Mouse (Mus musculus) kidney, embryonic 14.5 days (tissue): ENCODE data around the gene Orm2. TPM values are rescaled to one million over a fixed set of nuclear protein-coding genes. Genes with fewer than 3 reads are reported as not detected.

Source experiments
- ATAC-seq: fragments of 200-750 bp; cut with Nextera tagmentation; 2 replicates; pipeline ENCODE4 v1.8.0; 2017; ENCODE audit warnings: moderate number of reproducible peaks, mild to moderate bottlenecking, moderate TSS enrichment, moderate library complexity; ENCODE audit not compliant: low FRiP score, low TSS enrichment
- H3K27ac ChIP-seq: fragments of 300-500 bp; sonication (generic); 2 replicates; pipeline ENCODE4 v1.5.1; 2014; ENCODE audit warnings: low read depth, mild to moderate bottlenecking, low read length, moderate library complexity, mixed read lengths
- H3K27me3 ChIP-seq: fragments of 300-500 bp; sonication (generic); 2 replicates; pipeline ENCODE4 v1.6.1; 2014; ENCODE audit warnings: mild to moderate bottlenecking, low read length; ENCODE audit not compliant: control insufficient read depth, insufficient read depth
- H3K36me3 ChIP-seq: fragments of 300-500 bp; sonication (generic); 2 replicates; pipeline ENCODE4 v1.6.1; 2014; ENCODE audit warnings: low read length, mixed read lengths; ENCODE audit not compliant: control insufficient read depth, insufficient read depth
- H3K4me1 ChIP-seq: fragments of 300-500 bp; sonication (generic); 2 replicates; pipeline ENCODE4 v1.6.1; 2014; ENCODE audit warnings: low read length, mixed read lengths; ENCODE audit not compliant: control insufficient read depth, insufficient read depth
- H3K4me2 ChIP-seq: fragments of 300-500 bp; sonication (generic); replicated peaks from 2 replicates; pipeline ENCODE4 v1.6.1; 2014; ENCODE audit warnings: low read depth, mild to moderate bottlenecking, low read length
- H3K4me3 ChIP-seq: fragments of 300-500 bp; sonication (generic); 2 replicates; pipeline ENCODE4 v1.5.1; 2014; ENCODE audit warnings: mild to moderate bottlenecking, low read length
- H3K9ac ChIP-seq: fragments of 300-500 bp; sonication (generic); 2 replicates; pipeline ENCODE4 v1.6.1; 2014; ENCODE audit warnings: low read depth, mild to moderate bottlenecking, low read length, moderate library complexity
- H3K9me3 ChIP-seq: fragments of 300-500 bp; sonication (generic); 2 replicates; pipeline ENCODE4 v1.6.1; 2016; ENCODE audit warnings: low read length; ENCODE audit not compliant: control insufficient read depth
- WGBS: fragments of 180-500 bp; shearing (Covaris S2); extraction: QIAGEN DNeasy Blood & Tissue Kit; methylation state at CpG from one replicate; pipeline ENCODE4 v1.1.7; 2014; 5-methylcytosine and 5-hydroxymethylcytosine counted together
- polyA plus RNA-seq: library from polyadenylated mRNA; unstranded; fragments of >200 nt; fragmentation: Nextera tagmentation; extraction: Ambion mirVana; gene quantifications from 2 replicates; pipeline ENCODE4 v1.2.1, GENCODE M21; 2014

The Orm2 gene
- polyA plus RNA-seq, 1 experiment from 2014 or later: not detected

DNA sequence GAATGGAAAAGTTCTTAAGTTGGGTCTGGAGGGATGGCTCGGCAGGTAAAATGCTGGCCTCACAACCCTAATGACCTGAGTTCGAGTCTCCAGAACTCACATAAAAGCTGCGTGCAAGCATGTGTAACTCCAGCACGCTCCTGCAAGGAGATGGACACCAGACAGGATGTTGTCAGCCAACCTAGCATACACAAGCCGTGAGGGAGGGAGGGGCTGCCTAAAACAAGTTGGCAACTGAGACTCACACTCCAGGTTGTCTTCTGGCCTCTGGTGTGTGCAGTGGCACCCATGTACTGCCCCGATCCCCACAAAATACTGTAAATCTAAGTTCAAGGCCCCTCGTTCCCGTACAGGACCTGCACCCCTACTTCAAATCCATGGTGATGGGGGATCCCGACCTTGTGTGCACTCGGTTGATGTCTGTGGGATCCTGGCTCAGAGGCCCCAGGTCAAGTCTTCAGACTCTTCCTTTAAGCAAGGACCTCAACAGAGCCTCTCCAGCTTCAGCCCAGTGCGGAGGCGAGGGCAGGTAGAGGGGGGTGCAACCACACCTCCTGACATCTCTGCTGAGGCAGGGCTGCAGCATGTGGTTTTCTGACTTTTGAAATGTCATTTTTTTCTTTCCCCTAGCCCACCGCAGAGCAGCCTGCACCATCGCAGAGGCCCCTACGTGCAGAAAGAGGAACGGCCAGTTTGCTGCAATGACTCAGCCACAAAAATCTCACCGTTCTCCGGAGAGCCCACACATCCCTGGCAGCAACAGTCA lies 38.5 kb downstream of the Orm2 start:
- Histone ChIP-seq H3K36me3 (peaks cover 4% of the 10 kb centered on the region; the same call in 1 of the 2 replicates), H3K9me3 (no peaks in the 10 kb centered on the region), H3K9ac (no peak overlapping the region), H3K27ac (no peak overlapping the region), H3K27me3 (no peaks in the 10 kb centered on the region), H3K4me2 (no peak overlapping the region), H3K4me3 (no peak overlapping the region), H3K4me1 (peaks cover 42% of the 10 kb centered on the region)
- ATAC-seq: no peak
- WGBS: 89% methylated on average over 18 of the region's 18 CpGs

DNA sequence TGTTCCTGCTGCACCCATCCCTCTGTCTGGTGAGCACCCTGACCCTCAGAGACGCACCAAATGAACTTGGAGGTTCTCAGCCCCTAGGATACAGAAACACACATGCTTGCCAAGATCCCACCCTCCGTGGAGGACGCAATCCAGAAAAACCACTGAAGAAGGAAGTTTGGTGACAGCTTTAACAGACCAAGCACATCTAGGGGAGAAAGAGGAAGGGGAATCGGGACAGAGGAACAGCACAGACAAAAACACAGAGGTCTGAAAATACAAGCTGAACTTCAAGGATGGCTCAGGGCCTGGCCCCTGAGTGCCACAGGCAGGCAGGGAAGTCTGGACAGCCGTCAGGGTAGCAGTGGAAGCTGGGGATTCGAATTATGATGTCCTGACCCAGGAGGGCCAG lies 39.4 kb downstream of the Orm2 start:
- ATAC-seq: no peak
- no peak overlapping the region for H3K9ac ChIP-seq
- 77% methylated on average over 6 of the region's 6 CpGs for WGBS
- H3K36me3 ChIP-seq: peaks cover 4% of the 10 kb centered on the region; the same call in 1 of the 2 replicates
- peaks cover 42% of the 10 kb centered on the region for H3K4me1 ChIP-seq
- no peak overlapping the region for H3K27ac ChIP-seq
- no peak overlapping the region for H3K4me2 ChIP-seq
- H3K27me3 ChIP-seq: no peaks in the 10 kb centered on the region
- no peak overlapping the region for H3K4me3 ChIP-seq
- no peaks in the 10 kb centered on the region for H3K9me3 ChIP-seq

- Histone ChIP-seq H3K9ac (no peak overlapping the region), H3K27ac (peak overlapping the region; percentile 88; the same call in 1 of the 2 replicates), H3K4me2 (peak overlapping the region; percentile 62), H3K4me3 (peak overlapping the region; percentile 36; the same call in 1 of the 2 replicates), H3K9me3 (no peaks in the 10 kb centered on the region), H3K27me3 (no peaks in the 10 kb centered on the region), H3K36me3 (peaks cover 4% of the 10 kb centered on the region; the same call in 1 of the 2 replicates), H3K4me1 (peaks cover 42% of the 10 kb centered on the region)
- no peak for ATAC-seq
- 82% methylated on average over 10 of the region's 10 CpGs for WGBS
Observed at GRCm38 (mm10) chr4:63402056-63402455, 39.8 kb downstream of the Orm2 start.

DNA sequence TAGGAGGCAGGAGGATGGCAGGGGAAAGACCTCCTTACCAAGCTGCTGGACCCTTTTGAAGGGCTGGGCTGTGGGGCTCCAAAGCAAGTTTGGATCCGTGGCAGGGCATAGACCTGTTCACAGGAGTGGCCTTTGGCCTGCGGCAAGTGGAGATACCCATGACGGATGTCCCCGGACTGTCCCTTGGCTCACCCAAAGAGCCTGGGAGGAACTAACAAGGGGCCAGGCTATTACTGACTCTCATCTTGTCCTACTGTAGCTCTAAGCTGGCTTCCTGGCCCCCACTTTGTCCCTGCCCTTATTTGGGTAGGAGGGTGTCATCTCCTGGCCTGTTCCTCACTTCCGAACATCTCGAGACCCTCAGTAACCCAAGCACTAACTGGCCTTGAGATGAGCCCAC lies 40.3 kb downstream of the Orm2 start:
- Histone ChIP-seq H3K4me1 (peaks cover 42% of the 10 kb centered on the region), H3K9ac (peak overlapping the region; percentile 54), H3K4me3 (peak overlapping the region; percentile 36), H3K4me2 (peak overlapping the region; percentile 62), H3K27me3 (no peaks in the 10 kb centered on the region), H3K36me3 (no peaks in the 10 kb centered on the region), H3K27ac (peak overlapping the region; percentile 88), H3K9me3 (no peaks in the 10 kb centered on the region)
- 33% methylated on average over 6 of the region's 6 CpGs for WGBS
- ATAC-seq: peak; percentile 3; the same call in 1 of the 2 replicates

GRCm38 (mm10) chr4:63403040-63403959 lies 41.1 kb downstream of the Orm2 start, which contains the start of gene Akna:
Gene Akna (minus strand): TSS chr4:63403354.
- peaks cover 44% of the 10 kb centered on the region for H3K4me1 ChIP-seq
- H3K9ac ChIP-seq: peak within 1 kb of the TSS; percentile 54
- H3K27ac ChIP-seq: peak within 1 kb of the TSS; percentile 88
- whole genome bisulfite sequencing: 9% methylated on average over 17 of the region's 17 CpGs
- H3K4me2 ChIP-seq: peak within 1 kb of the TSS; percentile 62
- no peaks in the 10 kb centered on the region for H3K36me3 ChIP-seq
- H3K9me3 ChIP-seq: no peaks in the 10 kb centered on the region
- H3K4me3 ChIP-seq: peak within 1 kb of the TSS; percentile 36
- peak; percentile 90 for ATAC-seq
- H3K27me3 ChIP-seq: no peaks in the 10 kb centered on the region

DNA sequence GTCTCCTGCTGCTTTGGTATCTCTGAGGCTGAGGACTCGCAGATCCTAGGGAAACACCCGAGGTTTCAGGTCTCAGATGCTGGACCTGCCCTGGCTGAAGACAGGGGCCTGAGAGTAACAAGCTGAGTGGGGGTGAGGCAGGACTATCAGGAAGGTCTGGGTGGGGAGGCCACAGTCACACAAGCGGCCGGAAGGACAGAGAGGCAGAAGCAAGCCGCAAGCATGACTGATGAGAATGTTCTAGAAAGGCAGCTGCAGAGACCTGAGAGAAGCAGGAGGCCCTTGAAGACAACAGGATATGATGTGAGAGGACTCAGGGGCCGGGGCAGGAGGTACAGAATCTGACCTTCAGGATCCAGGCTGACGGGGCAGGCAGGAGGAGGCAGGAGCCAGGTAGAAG lies 42.0 kb downstream of the Orm2 start:
- Histone ChIP-seq H3K36me3 (no peaks in the 10 kb centered on the region), H3K27ac (0 out of 2 replicates have a peak overlapping the region, but pooled peaks have one; percentile 88), H3K4me1 (peaks cover 49% of the 10 kb centered on the region), H3K27me3 (no peaks in the 10 kb centered on the region), H3K9me3 (no peaks in the 10 kb centered on the region), H3K9ac (peak overlapping the region; percentile 23; the same call in 1 of the 2 replicates), H3K4me3 (no peak overlapping the region), H3K4me2 (peak overlapping the region; percentile 62)
- WGBS: 56% methylated on average over 7 of the region's 7 CpGs
- no peak for ATAC-seq

GRCm38 (mm10) chr4:63405051-63405450 lies 42.8 kb downstream of the Orm2 start:
- WGBS: 15% methylated on average over 7 of the region's 7 CpGs
- Histone ChIP-seq H3K9me3 (no peaks in the 10 kb centered on the region), H3K27ac (no peak overlapping the region), H3K4me1 (peaks cover 51% of the 10 kb centered on the region), H3K27me3 (no peaks in the 10 kb centered on the region), H3K36me3 (no peaks in the 10 kb centered on the region), H3K4me2 (no peak overlapping the region), H3K9ac (no peak overlapping the region), H3K4me3 (no peak overlapping the region)
- no peak for ATAC-seq

DNA sequence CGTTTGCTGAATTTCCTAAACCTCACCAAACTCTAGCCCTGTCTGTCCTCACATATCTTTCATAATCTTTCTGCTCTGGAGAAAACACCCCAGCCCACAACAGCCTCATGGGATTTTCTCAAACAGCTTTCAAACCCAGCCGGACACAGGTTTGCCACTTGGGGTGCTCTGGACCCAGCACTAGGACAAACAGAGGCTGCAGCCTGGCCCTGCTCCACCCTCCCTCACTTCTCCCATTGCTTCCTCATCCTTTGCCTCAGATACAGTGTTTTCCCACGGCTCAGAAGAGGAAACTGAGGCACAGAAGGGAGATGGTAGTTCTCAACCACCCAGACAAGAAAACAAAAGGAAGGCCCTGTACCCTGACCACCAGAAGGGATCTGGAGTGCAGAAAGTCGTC lies 43.4 kb downstream of the Orm2 start:
- Histone ChIP-seq H3K4me1 (peaks cover 49% of the 10 kb centered on the region), H3K4me2 (no peak overlapping the region), H3K4me3 (no peak overlapping the region), H3K9ac (no peak overlapping the region), H3K36me3 (no peaks in the 10 kb centered on the region), H3K27ac (no peak overlapping the region), H3K9me3 (no peaks in the 10 kb centered on the region), H3K27me3 (no peaks in the 10 kb centered on the region)
- 57% methylated on average over 4 of the region's 4 CpGs for whole genome bisulfite sequencing
- no peak for ATAC-seq
